Mouse (Mus musculus) embryonic facial prominence, embryonic 14.5 days (tissue): ENCODE data around the gene Kbtbd7. TPM values are rescaled to one million over a fixed set of nuclear protein-coding genes. Genes with fewer than 3 reads are reported as not detected.

ENCODE experiments used
- ATAC-seq: fragments of 200-750 bp; cut with Nextera tagmentation; 2 replicates; pipeline ENCODE4 v1.8.0; 2017; ENCODE audit warnings: low read depth, moderate number of reproducible peaks, moderate TSS enrichment
- DNase-seq: peaks from one replicate; pipeline ENCODE4 v3.0.0-alpha.2; 2015; ENCODE audit warnings: low spot score
- H3K27ac ChIP-seq: fragments of 300-500 bp; sonication (generic); replicated peaks from 2 replicates; pipeline ENCODE4 v1.5.1; 2014; ENCODE audit warnings: low read depth, mild to moderate bottlenecking, low read length, moderate library complexity
- H3K27me3 ChIP-seq: fragments of 300-500 bp; sonication (generic); replicated peaks from 2 replicates; pipeline ENCODE4 v1.6.1; 2014; ENCODE audit warnings: low read length; ENCODE audit not compliant: control insufficient read depth, insufficient read depth
- H3K36me3 ChIP-seq: fragments of 300-500 bp; sonication (generic); 2 replicates; pipeline ENCODE4 v1.6.1; 2014; ENCODE audit warnings: low read length, mixed read lengths; ENCODE audit not compliant: control insufficient read depth, insufficient read depth
- H3K4me1 ChIP-seq: fragments of 300-500 bp; sonication (generic); 2 replicates; pipeline ENCODE4 v1.6.1; 2014; ENCODE audit warnings: antibody characterized with exemption, low read length; ENCODE audit not compliant: control insufficient read depth, insufficient read depth
- H3K4me2 ChIP-seq: fragments of 300-500 bp; sonication (generic); 2 replicates; pipeline ENCODE4 v1.6.1; 2014; ENCODE audit warnings: low read depth, mild to moderate bottlenecking, low read length, moderate library complexity, mixed read lengths
- H3K4me3 ChIP-seq: fragments of 300-500 bp; sonication (generic); 2 replicates; pipeline ENCODE4 v1.5.1; 2014; ENCODE audit warnings: low read depth, mild to moderate bottlenecking, low read length
- H3K9ac ChIP-seq: fragments of 300-500 bp; sonication (generic); 2 replicates; pipeline ENCODE4 v1.6.1; 2014; ENCODE audit warnings: low read depth, mild to moderate bottlenecking, low read length, moderate library complexity, mixed read lengths
- H3K9me3 ChIP-seq: fragments of 300-500 bp; sonication (generic); 2 replicates; pipeline ENCODE4 v1.6.1; 2016; ENCODE audit warnings: low read length; ENCODE audit not compliant: control insufficient read depth
- WGBS: fragments of 180-500 bp; shearing (Covaris S2); extraction: QIAGEN DNeasy Blood & Tissue Kit; methylation state at CpG from one replicate; pipeline ENCODE4 v1.1.7; 2014; 5-methylcytosine and 5-hydroxymethylcytosine counted together
- polyA plus RNA-seq: library from polyadenylated mRNA; unstranded; fragments of >200 nt; fragmentation: Nextera tagmentation; extraction: Ambion mirVana; gene quantifications from 2 replicates; pipeline ENCODE4 v1.2.1, GENCODE M21; 2014

Gene Kbtbd7
- polyA plus RNA-seq: 13.8 and 15.4 TPM in 2 replicates

DNA sequence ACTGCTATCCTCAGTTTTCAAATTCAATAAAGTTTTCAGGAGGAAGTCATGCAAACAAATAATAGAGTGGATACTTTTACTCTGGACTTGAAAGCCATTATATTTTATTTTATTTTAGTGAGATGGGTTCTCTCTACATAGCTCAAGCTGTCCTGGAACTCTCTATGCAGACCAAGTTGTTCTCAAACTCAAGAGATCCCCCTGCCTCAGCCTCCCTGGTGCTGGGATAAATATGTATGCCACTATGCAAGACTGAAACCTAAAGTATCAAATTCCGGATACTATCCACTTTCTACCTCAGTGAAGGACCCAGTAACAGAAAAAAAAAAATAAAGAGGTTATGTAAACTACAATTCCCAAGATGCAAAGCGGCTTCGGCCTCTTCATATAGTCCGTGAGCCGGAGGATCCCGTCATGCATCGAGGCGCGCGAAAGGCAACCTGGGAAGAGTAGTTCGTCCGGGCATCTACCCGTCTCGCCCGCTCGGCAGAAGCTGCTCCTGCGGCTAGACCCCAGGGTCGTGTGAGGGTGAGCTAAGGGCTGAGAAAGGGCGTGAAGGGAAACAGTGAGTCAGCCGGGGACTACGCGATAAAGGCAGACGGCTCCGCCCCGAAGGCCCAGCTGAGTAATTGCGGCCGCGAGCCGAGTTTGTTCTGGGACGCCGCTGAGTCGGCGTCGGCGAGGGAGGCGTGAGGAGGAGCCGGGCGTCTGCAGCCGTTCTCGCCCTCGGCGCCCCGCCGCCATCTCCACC is at the start of gene Kbtbd7:
TSS of gene Kbtbd7 (plus strand) at position 533 of the 751 bp plus-strand sequence.
- no peaks in the 10 kb centered on the region for H3K27me3 ChIP-seq
- H3K4me2 ChIP-seq: peak within 1 kb of the TSS; percentile 51
- peak within 1 kb of the TSS; percentile 85 for H3K27ac ChIP-seq

DNA sequence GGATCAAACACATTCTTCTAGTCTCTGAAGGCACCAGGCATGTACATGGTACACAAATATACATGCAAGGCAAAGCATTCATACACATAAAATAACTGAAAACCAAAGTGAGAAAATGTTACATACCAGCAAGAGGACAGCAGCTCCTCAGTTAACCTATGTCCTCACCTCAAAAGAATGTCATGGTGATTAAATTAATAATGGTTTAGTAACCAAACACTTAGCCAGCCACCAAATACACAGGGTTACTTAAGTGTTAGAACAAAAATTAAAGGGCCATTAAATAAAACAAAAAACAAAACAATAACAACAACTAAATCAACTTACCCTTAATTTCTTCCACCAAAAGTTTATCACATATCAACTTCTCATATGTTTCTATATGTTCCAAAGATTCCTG is 49.3 kb upstream of the Kbtbd7 start:
- Histone ChIP-seq H3K9me3 (no peaks in the 10 kb centered on the region), H3K36me3 (peaks cover 39% of the 10 kb centered on the region), H3K9ac (no peak overlapping the region), H3K27me3 (no peaks in the 10 kb centered on the region), H3K4me2 (no peak overlapping the region), H3K27ac (no peak overlapping the region), H3K4me1 (no peaks in the 10 kb centered on the region), H3K4me3 (no peak overlapping the region)
- ATAC-seq: no peak
- no peak for DNase-seq

More for the DNA sequence above, at the start of gene Kbtbd7:
- peak within 1 kb of the TSS; percentile 47 for H3K4me3 ChIP-seq
- H3K9me3 ChIP-seq: peaks cover 14% of the 10 kb centered on the region
- no peaks in the 10 kb centered on the region for H3K4me1 ChIP-seq
- H3K36me3 ChIP-seq: peaks cover 13% of the 10 kb centered on the region
- peak within 1 kb of the TSS; percentile 63 for H3K9ac ChIP-seq
- WGBS: under 1% methylated on average over 30 of the region's 44 CpGs
- DNase-seq (peak; percentile 98), ATAC-seq (peak; percentile 99)

DNA sequence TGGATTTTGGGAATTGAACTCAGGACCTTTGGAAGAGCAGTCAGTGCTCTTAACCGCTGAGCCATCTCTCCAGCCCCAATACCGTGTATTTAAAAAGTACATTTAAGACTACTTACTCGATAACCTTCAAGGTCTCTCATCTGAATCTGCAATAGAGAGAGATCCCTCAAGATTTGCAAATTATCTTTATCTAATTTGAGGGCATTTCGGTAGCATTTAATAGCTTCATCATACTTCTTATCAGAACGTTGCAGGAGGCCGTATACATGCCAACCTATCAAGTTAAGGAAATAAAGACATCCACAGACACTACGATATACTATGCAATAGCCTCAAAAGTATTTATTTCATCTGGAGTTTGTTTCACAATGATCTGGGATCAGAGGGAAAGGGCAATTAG is 43.2 kb upstream of the Kbtbd7 start:
- H3K27me3 ChIP-seq: no peaks in the 10 kb centered on the region
- no peaks in the 10 kb centered on the region for H3K9me3 ChIP-seq
- 96% methylated on average over 7 of the region's 7 CpGs for WGBS
- H3K4me2 ChIP-seq: no peak overlapping the region
- DNase-seq (no peak), ATAC-seq (no peak)
- no peaks in the 10 kb centered on the region for H3K4me1 ChIP-seq
- H3K4me3 ChIP-seq: no peak overlapping the region
- H3K27ac ChIP-seq: no peak overlapping the region
- no peak overlapping the region for H3K9ac ChIP-seq
- H3K36me3 ChIP-seq: peaks cover 45% of the 10 kb centered on the region

DNA sequence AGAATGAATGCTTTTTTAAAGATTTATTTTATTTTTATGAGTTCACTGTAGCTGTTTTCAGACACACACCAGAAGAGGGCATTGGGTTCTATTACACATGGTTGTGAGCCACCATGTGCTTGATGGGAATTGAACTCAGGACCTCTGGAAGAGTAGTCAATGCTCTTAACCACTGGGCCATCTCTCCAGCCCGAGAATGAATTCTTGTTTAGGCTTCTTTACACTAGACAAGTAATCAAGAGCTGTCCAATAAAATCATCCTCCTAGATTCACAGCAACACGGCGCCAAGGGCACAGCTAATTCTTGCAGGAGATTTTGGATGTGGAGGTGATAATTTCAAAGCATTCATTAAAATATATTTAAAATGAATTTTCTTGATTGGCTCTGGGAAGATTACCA is 38.0 kb upstream of the Kbtbd7 start:
- Histone ChIP-seq H3K4me1 (peaks cover 8% of the 10 kb centered on the region), H3K4me2 (no peak overlapping the region), H3K9me3 (no peaks in the 10 kb centered on the region), H3K27ac (no peak overlapping the region), H3K4me3 (no peak overlapping the region), H3K36me3 (peaks cover 13% of the 10 kb centered on the region; the same call in 1 of the 2 replicates), H3K9ac (no peak overlapping the region), H3K27me3 (no peaks in the 10 kb centered on the region)
- no peak for DNase-seq
- WGBS: 92% methylated on average over 3 of the region's 3 CpGs
- no peak for ATAC-seq

DNA sequence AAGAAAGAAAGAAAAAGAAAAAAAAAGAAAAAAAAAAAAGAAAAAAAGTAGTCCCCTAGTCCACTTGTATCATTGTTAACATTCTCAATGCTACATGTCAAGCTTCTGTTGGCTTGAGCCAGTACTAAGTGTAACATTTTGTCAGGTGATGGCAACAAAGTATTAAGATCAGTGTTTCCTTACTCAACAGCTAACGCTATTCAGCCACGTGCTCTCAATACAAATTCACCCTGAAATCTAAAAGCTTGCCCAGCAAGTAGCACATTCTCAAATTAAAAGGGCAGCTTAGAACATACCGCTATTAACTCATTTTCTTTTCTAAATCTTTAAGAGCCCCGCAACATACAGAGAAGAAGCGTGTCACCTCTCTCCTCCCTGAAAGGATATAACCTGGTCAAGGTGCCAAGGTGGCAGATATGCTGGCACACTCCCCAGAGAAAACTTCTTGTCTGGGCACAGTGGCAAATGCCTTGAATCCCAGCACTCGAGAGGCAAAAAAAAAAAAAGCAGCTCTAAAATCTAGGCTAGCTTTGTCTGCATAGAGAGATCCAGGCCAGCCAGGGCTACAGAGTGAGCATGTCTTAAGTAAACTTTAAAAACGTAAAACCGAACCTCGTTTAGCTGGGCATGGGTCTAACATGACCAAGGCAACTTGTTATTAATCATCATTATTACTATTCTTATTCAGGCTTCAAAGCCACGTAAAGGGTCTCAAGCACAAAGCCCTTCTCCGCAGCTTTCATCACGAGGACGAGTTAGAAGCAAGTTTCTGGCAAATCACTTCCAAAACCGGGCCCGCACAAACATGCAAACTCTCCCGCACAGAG is 36.7 kb upstream of the Kbtbd7 start:
- DNase-seq (peak; percentile 50), ATAC-seq (no peak)
- peaks cover 13% of the 10 kb centered on the region; the same call in 1 of the 2 replicates for H3K36me3 ChIP-seq
- H3K27ac ChIP-seq: peak overlapping the region; percentile 99
- H3K4me3 ChIP-seq: peak overlapping the region; percentile 91
- H3K27me3 ChIP-seq: no peaks in the 10 kb centered on the region
- peak overlapping the region; percentile 80 for H3K4me2 ChIP-seq
- WGBS: 1% methylated on average over 16 of the region's 16 CpGs
- H3K9me3 ChIP-seq: no peaks in the 10 kb centered on the region
- H3K9ac ChIP-seq: peak overlapping the region; percentile 93
- peaks cover 8% of the 10 kb centered on the region for H3K4me1 ChIP-seq

DNA sequence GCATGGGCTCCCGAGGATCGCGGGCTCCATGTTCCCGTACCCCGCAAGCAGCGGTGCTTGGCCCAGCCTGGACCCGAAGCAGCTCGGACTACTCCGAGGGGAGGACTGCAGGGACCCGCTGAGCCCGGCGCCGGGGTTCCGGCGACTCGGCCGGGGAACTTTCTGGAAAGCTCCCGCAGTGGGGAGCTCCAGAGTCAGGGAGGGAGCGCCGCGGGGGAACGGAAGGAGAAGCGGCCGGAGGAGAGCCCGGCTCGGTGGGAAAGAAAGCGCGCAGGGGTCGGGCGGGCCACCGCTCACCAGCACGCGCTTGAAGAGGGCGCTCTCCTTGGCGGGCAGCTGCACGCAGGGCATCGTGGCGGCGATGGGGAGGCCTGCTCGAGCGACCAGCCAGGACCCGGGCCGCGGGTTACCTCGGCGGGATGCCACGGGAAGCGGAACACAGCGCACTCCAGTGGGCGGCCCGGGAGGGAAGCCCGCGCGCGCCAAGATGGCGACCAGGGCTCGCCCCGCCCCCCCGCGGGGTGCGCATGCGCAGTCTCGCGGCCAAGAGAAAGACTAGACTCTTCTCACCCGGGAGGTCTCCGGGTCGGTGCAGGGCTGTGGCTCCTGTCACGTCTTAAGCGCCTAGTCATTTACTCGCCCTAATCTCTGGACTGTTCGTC is 35.9 kb upstream of the Kbtbd7 start, which contains the start of gene Naa16:
TSS of gene Naa16 (minus strand) at position 514 of the 662 bp plus-strand sequence.
- peak; percentile 96 for DNase-seq
- peaks cover 8% of the 10 kb centered on the region for H3K4me1 ChIP-seq
- ATAC-seq: peak; percentile 97
- peak within 1 kb of the TSS; percentile 80 for H3K4me2 ChIP-seq
- WGBS: under 1% methylated on average over 50 of the region's 71 CpGs
- peaks cover 8% of the 10 kb centered on the region; the same call in 1 of the 2 replicates for H3K36me3 ChIP-seq
- H3K27me3 ChIP-seq: no peaks in the 10 kb centered on the region
- peak within 1 kb of the TSS; percentile 93 for H3K9ac ChIP-seq
- peak within 1 kb of the TSS; percentile 91 for H3K4me3 ChIP-seq
- peak within 1 kb of the TSS; percentile 99 for H3K27ac ChIP-seq
- no peaks in the 10 kb centered on the region for H3K9me3 ChIP-seq

DNA sequence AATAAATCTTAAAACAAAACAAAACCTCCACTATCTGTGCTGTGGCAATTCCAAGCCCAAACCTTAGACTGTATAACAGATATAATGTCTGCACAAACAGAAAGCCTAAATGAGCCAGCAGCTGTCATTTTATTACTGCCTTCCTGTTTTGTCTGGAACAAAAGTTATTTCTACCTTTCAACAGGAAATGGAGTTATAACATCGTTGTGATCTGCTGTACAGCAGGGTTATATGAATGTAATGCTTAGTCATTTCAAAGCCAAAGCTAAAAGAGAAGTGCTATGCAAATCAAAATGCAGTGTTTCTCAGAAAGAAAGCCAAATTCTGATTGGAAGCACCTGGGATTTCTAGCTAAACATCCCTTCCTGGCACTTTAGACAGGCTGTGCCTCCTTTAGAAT is 33.0 kb upstream of the Kbtbd7 start:
- Histone ChIP-seq H3K9ac (no peak overlapping the region), H3K4me3 (no peak overlapping the region), H3K4me1 (peaks cover 9% of the 10 kb centered on the region), H3K9me3 (no peaks in the 10 kb centered on the region), H3K27ac (no peak overlapping the region), H3K36me3 (no peaks in the 10 kb centered on the region), H3K27me3 (no peaks in the 10 kb centered on the region), H3K4me2 (no peak overlapping the region)
- peak; percentile 39 for DNase-seq
- ATAC-seq: no peak
- 35% methylated on average over 1 of the region's 1 CpGs for WGBS

DNA sequence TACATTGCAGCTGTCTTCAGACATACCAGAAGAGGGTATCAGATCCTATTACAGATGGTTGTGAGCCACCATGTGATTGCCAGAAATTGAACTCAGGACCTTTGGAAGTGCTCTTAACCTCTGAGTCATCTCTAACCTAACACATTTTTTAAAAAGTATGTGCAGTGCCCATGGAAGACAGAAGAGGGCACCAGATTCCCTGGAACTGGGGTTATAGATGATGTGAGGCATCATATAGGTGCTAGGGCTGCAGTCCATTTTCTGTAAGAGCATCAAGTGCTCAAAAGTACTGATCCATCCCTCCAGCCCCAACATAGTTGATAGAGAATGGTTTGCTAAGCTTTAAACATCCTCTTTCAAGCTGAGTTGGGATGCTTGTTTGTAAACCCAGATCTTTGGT is 31.7 kb upstream of the Kbtbd7 start:
- Histone ChIP-seq H3K9ac (no peak overlapping the region), H3K27ac (no peak overlapping the region), H3K4me2 (no peak overlapping the region), H3K4me3 (no peak overlapping the region), H3K27me3 (no peaks in the 10 kb centered on the region), H3K4me1 (0 out of 2 replicates have a peak, but pooled peaks cover 4% of the 10 kb centered on the region), H3K36me3 (no peaks in the 10 kb centered on the region), H3K9me3 (no peaks in the 10 kb centered on the region)
- ATAC-seq: no peak
- DNase-seq: peak; percentile 22
